Mouse (Mus musculus) heart, adult 11 months (tissue): ENCODE results near the gene Hcn1.

Source experiments
- DNase-seq: peaks from one replicate; pipeline ENCODE4 v3.0.0; 2022

Gene Hcn1

DNA sequence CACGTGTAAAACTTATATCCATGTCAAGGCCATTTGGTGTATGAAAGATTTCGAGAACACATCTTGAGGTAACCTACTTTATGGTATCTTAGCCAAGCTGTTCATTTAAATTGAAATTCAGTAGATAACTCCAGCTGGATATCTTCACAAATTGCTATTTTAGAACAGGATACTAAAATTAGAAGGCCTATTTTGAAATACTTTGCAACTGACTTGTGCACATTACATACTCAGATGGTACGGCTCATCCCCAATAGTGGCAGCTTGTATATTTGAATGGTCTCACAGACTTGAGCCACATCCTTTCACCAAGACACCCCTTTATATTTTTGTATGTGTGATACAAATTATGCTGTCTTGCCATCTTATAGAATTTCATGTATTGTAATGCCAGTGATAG is 427.5 kb downstream of the Hcn1 start:
- DNase-seq = no peak

DNA sequence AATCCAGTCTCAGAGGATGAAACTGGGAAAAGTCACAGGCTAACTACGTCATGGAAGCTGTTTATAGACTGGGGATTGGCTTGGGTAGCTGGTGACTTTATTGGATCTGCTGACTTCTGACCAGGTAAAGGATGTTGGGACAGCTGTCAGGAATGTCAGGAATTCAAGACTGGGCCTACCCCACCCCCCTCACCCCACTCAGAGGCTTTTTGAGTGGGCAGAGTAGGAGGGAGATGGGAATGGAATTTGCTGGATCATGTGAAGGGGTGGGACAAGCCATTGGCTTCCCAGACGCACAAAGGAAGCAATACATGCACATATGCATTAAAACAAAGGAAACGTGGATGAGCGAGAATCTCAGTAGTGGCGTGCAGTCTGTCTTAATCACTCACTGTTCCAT is 433.5 kb downstream of the Hcn1 start:
- DNase-seq = peak; percentile 45
